ENCODE assay signal across 9 mouse cellular contexts in genomic region chr17:86479406-86479805, GRCm38 (mm10).
"Had no signal": no experiment of that assay in that cellular context is flagged by ENCODE, and none has a peak within 500 bp of the region (broad histone marks: within the 10 kb centered on the region; RNA-seq: fewer than 3 reads in every experiment).

No protein-coding gene starts in this region.

- DNase-seq: midbrain, embryonic 14.5 days; retina, postnatal 1 day; right cerebral cortex, adult 18-20 months; right cerebral cortex, postnatal 25 days; right cerebral cortex, postnatal 4 days; spleen, adult 18-20 months; thymus, adult 18-20 months; thymus, postnatal 14 days; thymus, postnatal 36 days had no signal
